Mouse (Mus musculus) embryo, embryonic 11.5 days (tissue): ENCODE measurements around the gene Mcemp1.

Source experiments
- DNase-seq: peaks from one replicate; pipeline ENCODE4 v3.0.0-alpha.2; 2012; ENCODE audit warnings: low read depth, low spot score

The Mcemp1 gene

GRCm38 (mm10) chr8:3671980-3672491, 6.5 kb downstream of the Mcemp1 start, which contains the start of gene Fcor:
Gene Fcor (minus strand): TSS chr8:3672362.
- DNase-seq: peak; percentile 66

GRCm38 (mm10) chr8:3674671-3675070, 9.1 kb downstream of the Mcemp1 start:
- no peak for DNase-seq

- peak; percentile 92 for DNase-seq
These were observed 10.8 kb downstream of the Mcemp1 start, which contains the start of gene Trappc5 for GRCm38 (mm10) chr8:3676131-3676992. Gene Trappc5 (plus strand): TSS chr8:3676299.

- no peak for DNase-seq
These were observed 11.5 kb downstream of the Mcemp1 start for GRCm38 (mm10) chr8:3676993-3677579.

GRCm38 (mm10) chr8:3678831-3679230, 13.3 kb downstream of the Mcemp1 start:
- no peak for DNase-seq

- DNase-seq: no peak
These were observed 13.7 kb downstream of the Mcemp1 start for GRCm38 (mm10) chr8:3679236-3679635.

GRCm38 (mm10) chr8:3679656-3680055, 14.1 kb downstream of the Mcemp1 start:
- DNase-seq: no peak

- DNase-seq: no peak
These were observed 16.9 kb downstream of the Mcemp1 start for GRCm38 (mm10) chr8:3682435-3682834.

- no peak for DNase-seq
These were observed 18.0 kb downstream of the Mcemp1 start for GRCm38 (mm10) chr8:3683408-3684176.

GRCm38 (mm10) chr8:3684530-3684929, 19.0 kb downstream of the Mcemp1 start:
- no peak for DNase-seq

GRCm38 (mm10) chr8:3685422-3685821, 19.9 kb downstream of the Mcemp1 start:
- DNase-seq: no peak

- DNase-seq: no peak
These were observed 22.0 kb downstream of the Mcemp1 start for GRCm38 (mm10) chr8:3687537-3687936.

- DNase-seq: no peak
These were observed 25.2 kb downstream of the Mcemp1 start for GRCm38 (mm10) chr8:3690774-3691173.

GRCm38 (mm10) chr8:3694121-3694520, 28.6 kb downstream of the Mcemp1 start, which contains the start of gene Fcer2a:
Gene Fcer2a (minus strand): TSS chr8:3694175.
- DNase-seq: no peak

GRCm38 (mm10) chr8:3701491-3701890, 35.9 kb downstream of the Mcemp1 start:
- DNase-seq: no peak

GRCm38 (mm10) chr8:3705711-3706110, 40.2 kb downstream of the Mcemp1 start:
- no peak for DNase-seq

- DNase-seq: no peak
These were observed 42.1 kb downstream of the Mcemp1 start for GRCm38 (mm10) chr8:3707611-3708010.

GRCm38 (mm10) chr8:3710312-3710711, 44.8 kb downstream of the Mcemp1 start:
- DNase-seq: no peak

- DNase-seq: no peak
These were observed 46.1 kb downstream of the Mcemp1 start for GRCm38 (mm10) chr8:3711646-3712045.

- no peak for DNase-seq
These were observed 51.9 kb downstream of the Mcemp1 start for GRCm38 (mm10) chr8:3717321-3717954.

GRCm38 (mm10) chr8:3718559-3718958, 53.0 kb downstream of the Mcemp1 start:
- DNase-seq: peak; percentile 54
